Mouse (Mus musculus) hindbrain, embryonic 16.5 days (tissue): ENCODE data around the gene Ddx39. TPM values are rescaled to one million over a fixed set of nuclear protein-coding genes. Genes with fewer than 3 reads are reported as not detected.

Source experiments
- ATAC-seq: fragments of 200-750 bp; cut with Nextera tagmentation; 2 replicates; pipeline ENCODE4 v1.8.0; 2017; ENCODE audit warnings: moderate TSS enrichment, moderate library complexity
- H3K27ac ChIP-seq: fragments of 300-500 bp; sonication (generic); 2 replicates; pipeline ENCODE4 v1.5.1; 2014; ENCODE audit warnings: low read depth, mild to moderate bottlenecking, control low read depth, low read length, moderate library complexity
- H3K27me3 ChIP-seq: fragments of 300-500 bp; sonication (generic); replicated peaks from 2 replicates; pipeline ENCODE4 v1.6.1; 2014; ENCODE audit warnings: low read length; ENCODE audit not compliant: control insufficient read depth, insufficient read depth
- H3K36me3 ChIP-seq: fragments of 300-500 bp; sonication (generic); 2 replicates; pipeline ENCODE4 v1.6.1; 2014; ENCODE audit warnings: mild to moderate bottlenecking, low read length, moderate library complexity, mixed read lengths; ENCODE audit not compliant: control insufficient read depth, insufficient read depth
- H3K4me1 ChIP-seq: fragments of 300-500 bp; sonication (generic); 2 replicates; pipeline ENCODE4 v1.6.1; 2014; ENCODE audit warnings: low read depth, low read length; ENCODE audit not compliant: control insufficient read depth, insufficient read depth
- H3K4me2 ChIP-seq: fragments of 300-500 bp; sonication (generic); 2 replicates; pipeline ENCODE4 v1.6.1; 2014; ENCODE audit warnings: mild to moderate bottlenecking, low read length, control low read depth, moderate library complexity
- H3K4me3 ChIP-seq: fragments of 300-500 bp; sonication (generic); 2 replicates; pipeline ENCODE4 v1.5.1; 2014; ENCODE audit warnings: mild to moderate bottlenecking, low read length, control low read depth, moderate library complexity
- H3K9ac ChIP-seq: fragments of 300-500 bp; sonication (generic); 2 replicates; pipeline ENCODE4 v1.6.1; 2014; ENCODE audit warnings: low read depth, mild to moderate bottlenecking, control low read depth, low read length, moderate library complexity
- H3K9me3 ChIP-seq: fragments of 300-500 bp; sonication (generic); 2 replicates; pipeline ENCODE4 v1.6.1; 2014; ENCODE audit warnings: mild to moderate bottlenecking, low read length, moderate library complexity; ENCODE audit not compliant: control insufficient read depth
- WGBS: fragments of 180-500 bp; shearing (Covaris S2); extraction: QIAGEN DNeasy Blood & Tissue Kit; methylation state at CpG from one replicate; pipeline ENCODE4 v1.1.7; 2014; 5-methylcytosine and 5-hydroxymethylcytosine counted together
- polyA plus RNA-seq: library from polyadenylated mRNA; unstranded; fragments of >200 nt; fragmentation: Nextera tagmentation; extraction: Ambion mirVana; gene quantifications from 2 replicates; pipeline ENCODE4 v1.2.1, GENCODE M21; 2015

Gene Ddx39
- 92.6 and 97.9 TPM in 2 replicates for polyA plus RNA-seq

GRCm38 (mm10) chr8:83715031-83715690, at the start of gene Ddx39:
Gene Ddx39, plus strand, starts transcription at chr8:83715177.
- Histone ChIP-seq H3K27ac (peak within 1 kb of the TSS; percentile 97), H3K9ac (peak within 1 kb of the TSS; percentile 92), H3K27me3 (no peaks in the 10 kb centered on the region; the same call in 1 of the 2 replicates), H3K4me3 (peak within 1 kb of the TSS; percentile 92), H3K36me3 (no peaks in the 10 kb centered on the region), H3K4me1 (peaks cover 16% of the 10 kb centered on the region), H3K9me3 (no peaks in the 10 kb centered on the region), H3K4me2 (peak within 1 kb of the TSS; percentile 96)
- peak; percentile 100 for ATAC-seq
- under 1% methylated on average over 59 of the region's 63 CpGs for WGBS

GRCm38 (mm10) chr8:83665969-83666865, 48.8 kb upstream of the Ddx39 start, which contains the start of gene Ptger1:
Gene Ptger1, plus strand, starts transcription at chr8:83666678.
- peaks cover 34% of the 10 kb centered on the region for H3K4me1 ChIP-seq
- ATAC-seq: peak; percentile 4; the same call in 1 of the 2 replicates
- no peak within 1 kb of the TSS for H3K4me2 ChIP-seq
- no peaks in the 10 kb centered on the region for H3K27me3 ChIP-seq
- peak within 1 kb of the TSS; percentile 13 for H3K9ac ChIP-seq
- no peaks in the 10 kb centered on the region for H3K9me3 ChIP-seq
- H3K36me3 ChIP-seq: peaks cover 14% of the 10 kb centered on the region
- no peak within 1 kb of the TSS for H3K4me3 ChIP-seq
- WGBS: 29% methylated on average over 14 of the region's 14 CpGs
- H3K27ac ChIP-seq: peak within 1 kb of the TSS; percentile 17; the same call in 1 of the 2 replicates

GRCm38 (mm10) chr8:83666866-83667234, 48.1 kb upstream of the Ddx39 start:
- H3K4me3 ChIP-seq: no peak overlapping the region
- H3K4me1 ChIP-seq: peaks cover 33% of the 10 kb centered on the region
- ATAC-seq: peak; percentile 2; the same call in 1 of the 2 replicates
- H3K4me2 ChIP-seq: no peak overlapping the region
- H3K27me3 ChIP-seq: no peaks in the 10 kb centered on the region
- 0 out of 2 replicates have a peak overlapping the region, but pooled peaks have one; percentile 17 for H3K27ac ChIP-seq
- 72% methylated on average over 3 of the region's 3 CpGs for WGBS
- peak overlapping the region; percentile 9; the same call in 1 of the 2 replicates for H3K9ac ChIP-seq
- H3K9me3 ChIP-seq: no peaks in the 10 kb centered on the region
- peaks cover 20% of the 10 kb centered on the region for H3K36me3 ChIP-seq

- Histone ChIP-seq H3K4me2 (peak overlapping the region; percentile 70), H3K27ac (peak overlapping the region; percentile 64; the same call in 1 of the 2 replicates)
Observed at GRCm38 (mm10) chr8:83667526-83667925, 47.5 kb upstream of the Ddx39 start.

GRCm38 (mm10) chr8:83668010-83668916, 46.7 kb upstream of the Ddx39 start:
- Histone ChIP-seq H3K9ac (peak overlapping the region; percentile 62), H3K4me1 (peaks cover 26% of the 10 kb centered on the region), H3K27me3 (no peaks in the 10 kb centered on the region), H3K27ac (peak overlapping the region; percentile 64), H3K4me3 (peak overlapping the region; percentile 39), H3K36me3 (peaks cover 27% of the 10 kb centered on the region), H3K4me2 (peak overlapping the region; percentile 70), H3K9me3 (no peaks in the 10 kb centered on the region)
- WGBS: 15% methylated on average over 74 of the region's 80 CpGs
- peak; percentile 52 for ATAC-seq

More at GRCm38 (mm10) chr8:83667526-83667925, 47.5 kb upstream of the Ddx39 start:
- Histone ChIP-seq H3K4me1 (peaks cover 29% of the 10 kb centered on the region), H3K27me3 (no peaks in the 10 kb centered on the region), H3K9me3 (no peaks in the 10 kb centered on the region), H3K9ac (no peak overlapping the region), H3K36me3 (peaks cover 24% of the 10 kb centered on the region), H3K4me3 (no peak overlapping the region)
- WGBS: 75% methylated on average over 10 of the region's 10 CpGs
- no peak for ATAC-seq

GRCm38 (mm10) chr8:83669013-83669412, 46.0 kb upstream of the Ddx39 start:
- no peak overlapping the region for H3K9ac ChIP-seq
- no peak overlapping the region for H3K27ac ChIP-seq
- no peak overlapping the region for H3K4me2 ChIP-seq

GRCm38 (mm10) chr8:83672936-83673335, 42.0 kb upstream of the Ddx39 start:
- no peak for ATAC-seq
- Histone ChIP-seq H3K36me3 (peaks cover 47% of the 10 kb centered on the region), H3K4me1 (peaks cover 9% of the 10 kb centered on the region), H3K27ac (no peak overlapping the region), H3K4me2 (no peak overlapping the region), H3K9me3 (no peaks in the 10 kb centered on the region), H3K9ac (no peak overlapping the region), H3K4me3 (no peak overlapping the region), H3K27me3 (no peaks in the 10 kb centered on the region)
- 65% methylated on average over 5 of the region's 5 CpGs for WGBS

More at GRCm38 (mm10) chr8:83669013-83669412, 46.0 kb upstream of the Ddx39 start:
- no peak for ATAC-seq
- Histone ChIP-seq H3K4me3 (no peak overlapping the region), H3K36me3 (peaks cover 32% of the 10 kb centered on the region), H3K9me3 (no peaks in the 10 kb centered on the region), H3K4me1 (peaks cover 26% of the 10 kb centered on the region), H3K27me3 (no peaks in the 10 kb centered on the region)
- 76% methylated on average over 16 of the region's 16 CpGs for WGBS

- H3K4me3 ChIP-seq: no peak overlapping the region
- peaks cover 58% of the 10 kb centered on the region for H3K36me3 ChIP-seq
- ATAC-seq: no peak
- H3K27ac ChIP-seq: no peak overlapping the region
- H3K9me3 ChIP-seq: no peaks in the 10 kb centered on the region
- H3K27me3 ChIP-seq: no peaks in the 10 kb centered on the region
- no peak overlapping the region for H3K4me2 ChIP-seq
- H3K4me1 ChIP-seq: no peaks in the 10 kb centered on the region
- H3K9ac ChIP-seq: no peak overlapping the region
- 90% methylated on average over 5 of the region's 5 CpGs for WGBS
Observed at GRCm38 (mm10) chr8:83674497-83674896, 40.5 kb upstream of the Ddx39 start.
